Mouse (Mus musculus): ENCODE results near the gene Gapdh. TPM values are rescaled to one million over a fixed set of nuclear protein-coding genes. Genes with fewer than 3 reads are reported as not detected.

Gapdh gene
- polyA plus RNA-seq, 1 experiment from 2014 or later, result 1,606 TPM

DNA sequence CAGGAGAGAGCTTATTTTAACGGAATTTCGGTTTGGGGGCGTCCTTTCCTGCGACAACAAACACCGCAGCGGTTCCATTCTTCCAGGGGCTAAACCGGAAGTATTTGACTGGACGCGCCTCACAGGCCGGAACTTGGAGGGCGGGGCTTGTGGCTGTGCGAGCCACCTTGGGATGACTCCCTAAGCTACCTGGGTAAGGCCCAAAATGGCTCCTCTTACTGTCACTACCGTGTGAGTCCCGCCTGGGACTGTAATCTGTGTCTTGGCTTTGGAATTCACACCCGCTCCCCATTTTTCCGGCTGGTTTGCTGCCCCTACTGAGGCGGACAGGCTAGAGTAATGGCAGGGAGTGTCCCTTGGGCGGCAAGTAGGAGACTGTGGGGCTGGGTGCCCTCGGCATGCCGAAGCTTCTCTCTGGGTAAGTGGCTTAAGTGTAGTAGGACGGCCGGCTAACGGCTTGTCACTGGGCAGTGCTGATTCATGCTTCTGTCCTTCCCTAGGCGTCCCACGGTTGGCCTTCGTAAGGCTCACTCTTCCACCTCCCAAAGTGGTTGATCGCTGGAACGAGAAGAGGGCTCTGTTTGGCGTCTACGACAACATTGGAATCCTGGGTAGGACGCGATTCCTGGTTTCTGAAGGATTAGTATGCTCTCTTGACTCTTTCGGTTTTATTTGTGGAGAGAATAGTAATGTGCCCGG is 25.9 kb upstream of the Gapdh start:
- H3K4me2 ChIP-seq (replicated peaks), result peak overlapping the region; percentile 78
- WGBS, result under 1% methylated on average over 34 of the region's 34 CpGs
- H3K4me1 ChIP-seq, result peaks cover 5% of the 10 kb centered on the region

DNA sequence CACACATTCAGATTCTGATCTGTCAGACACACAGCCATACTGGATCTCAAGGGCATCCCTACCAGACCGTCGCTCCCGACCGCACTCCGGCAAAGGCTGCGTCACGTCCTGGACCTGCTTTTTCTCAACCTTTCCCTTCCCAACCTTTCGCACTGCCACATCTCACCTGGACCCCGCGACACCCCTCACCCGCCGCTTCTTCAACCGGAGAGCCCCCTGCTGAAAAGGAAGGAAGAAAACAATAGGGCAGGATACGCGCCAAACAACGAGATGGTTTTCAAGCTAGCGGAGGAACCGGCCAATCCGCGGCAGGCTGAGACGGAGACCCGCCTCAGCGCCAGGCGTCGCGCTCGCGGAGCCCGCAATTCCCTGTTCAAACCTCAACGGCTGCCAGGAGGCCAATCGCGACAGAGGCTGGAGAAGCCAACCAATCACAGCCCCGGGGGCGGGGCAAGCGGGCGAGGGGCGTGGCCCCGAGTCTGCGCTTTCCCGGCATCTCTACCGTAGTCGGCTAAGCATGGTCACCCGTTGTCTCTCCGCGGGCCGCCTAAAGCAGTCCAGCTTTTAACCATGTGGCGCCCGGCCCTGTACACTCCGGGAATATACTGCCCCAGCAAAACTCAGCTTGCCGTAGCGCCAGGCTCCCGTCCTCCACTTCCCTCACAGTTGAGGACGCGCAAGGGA is 25.2 kb upstream of the Gapdh start, which contains the start of the genes Ncapd2 and Mrpl51:
Gene Ncapd2 (minus strand): TSS at position 370 of the 684 bp plus-strand sequence.
Gene Mrpl51 (plus strand): TSS at position 470 of the 684 bp plus-strand sequence.
- H3K27me3 ChIP-seq, result no peaks in the 10 kb centered on the region
- no peaks in the 10 kb centered on the region for H3K9me3 ChIP-seq (replicated peaks)
- H3K27ac ChIP-seq (replicated peaks), result peak within 1 kb of the TSS; percentile 100
- H3K36me3 ChIP-seq, result peaks cover 47% of the 10 kb centered on the region
- H3K4me3 ChIP-seq (replicated peaks), result peak within 1 kb of the TSS; percentile 80
- WGBS, result under 1% methylated on average over 54 of the region's 54 CpGs
- peak within 1 kb of the TSS; percentile 65 for H3K9ac ChIP-seq
- H3K4me2 ChIP-seq (replicated peaks), result peak within 1 kb of the TSS; percentile 78
- peaks cover 5% of the 10 kb centered on the region for H3K4me1 ChIP-seq
- peak; percentile 96 for ATAC-seq (ENCODE audit: insufficient number of reproducible peaks, low FRiP score, low TSS enrichment, low read depth)

More for the DNA sequence above, 25.9 kb upstream of the Gapdh start:
- peak overlapping the region; percentile 80 for H3K4me3 ChIP-seq (replicated peaks)
- no peaks in the 10 kb centered on the region for H3K27me3 ChIP-seq
- peaks cover 40% of the 10 kb centered on the region for H3K36me3 ChIP-seq
- H3K9me3 ChIP-seq (replicated peaks), result no peaks in the 10 kb centered on the region
- peak; percentile 92 for ATAC-seq (ENCODE audit: insufficient number of reproducible peaks, low FRiP score, low TSS enrichment, low read depth)
- H3K27ac ChIP-seq (replicated peaks), result peak overlapping the region; percentile 100
- H3K9ac ChIP-seq, result peak overlapping the region; percentile 65

DNA sequence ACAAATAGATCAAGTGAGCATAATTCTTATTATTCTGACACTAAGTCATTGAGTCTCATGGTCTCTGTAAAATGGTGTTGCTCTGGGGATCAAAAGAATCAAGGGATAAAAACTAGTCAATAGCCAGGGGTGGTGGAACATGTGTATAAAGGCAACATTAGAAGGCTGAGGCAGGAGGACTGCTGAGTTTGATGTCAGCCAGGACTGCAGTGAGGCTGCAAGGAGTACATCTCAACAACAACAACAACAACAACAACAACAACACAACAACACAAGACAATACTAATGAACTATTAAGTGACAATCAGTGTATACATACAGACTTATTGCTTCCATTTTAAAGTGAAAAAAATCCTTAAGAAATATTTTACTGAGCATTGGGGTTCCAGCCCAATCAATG is 24.5 kb upstream of the Gapdh start:
- H3K9ac ChIP-seq, result peak overlapping the region; percentile 64
- H3K4me2 ChIP-seq (replicated peaks), result peak overlapping the region; percentile 78
- no peak for ATAC-seq (ENCODE audit: insufficient number of reproducible peaks, low FRiP score, low TSS enrichment, low read depth)
- H3K27me3 ChIP-seq, result no peaks in the 10 kb centered on the region
- peak overlapping the region; percentile 100 for H3K27ac ChIP-seq (replicated peaks)
- no peaks in the 10 kb centered on the region for H3K9me3 ChIP-seq (replicated peaks)
- H3K4me3 ChIP-seq (replicated peaks), result peak overlapping the region; percentile 80
- peaks cover 53% of the 10 kb centered on the region for H3K36me3 ChIP-seq
- H3K4me1 ChIP-seq, result peaks cover 5% of the 10 kb centered on the region

DNA sequence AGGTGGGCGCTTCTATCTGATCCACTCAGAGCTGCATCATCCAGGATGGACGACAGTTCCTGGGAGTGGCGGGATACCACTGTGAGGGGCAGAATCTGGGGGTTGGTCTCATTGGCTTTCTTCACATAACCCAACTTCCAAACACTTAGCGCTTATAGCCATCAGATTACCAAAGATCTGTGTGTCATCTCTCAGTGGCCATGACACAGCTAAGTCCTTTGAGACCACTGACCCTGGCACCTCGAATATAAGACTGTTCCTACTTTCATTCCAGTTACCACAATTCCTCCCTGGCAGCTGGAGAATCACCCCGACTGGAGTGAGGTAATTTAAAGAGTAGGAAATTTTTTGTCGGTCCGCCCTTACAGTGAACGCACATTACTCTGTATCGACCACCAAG is 19.9 kb upstream of the Gapdh start:
- WGBS, result 93% methylated on average over 10 of the region's 10 CpGs
- H3K4me1 ChIP-seq, result no peaks in the 10 kb centered on the region
- no peak overlapping the region for H3K27ac ChIP-seq (replicated peaks)
- no peak overlapping the region for H3K4me3 ChIP-seq (replicated peaks)
- H3K9ac ChIP-seq, result no peak overlapping the region
- no peaks in the 10 kb centered on the region for H3K9me3 ChIP-seq (replicated peaks)
- no peaks in the 10 kb centered on the region for H3K27me3 ChIP-seq
- H3K4me2 ChIP-seq (replicated peaks), result no peak overlapping the region
- peaks cover 77% of the 10 kb centered on the region for H3K36me3 ChIP-seq
- no peak for ATAC-seq (ENCODE audit: insufficient number of reproducible peaks, low FRiP score, low TSS enrichment, low read depth)

DNA sequence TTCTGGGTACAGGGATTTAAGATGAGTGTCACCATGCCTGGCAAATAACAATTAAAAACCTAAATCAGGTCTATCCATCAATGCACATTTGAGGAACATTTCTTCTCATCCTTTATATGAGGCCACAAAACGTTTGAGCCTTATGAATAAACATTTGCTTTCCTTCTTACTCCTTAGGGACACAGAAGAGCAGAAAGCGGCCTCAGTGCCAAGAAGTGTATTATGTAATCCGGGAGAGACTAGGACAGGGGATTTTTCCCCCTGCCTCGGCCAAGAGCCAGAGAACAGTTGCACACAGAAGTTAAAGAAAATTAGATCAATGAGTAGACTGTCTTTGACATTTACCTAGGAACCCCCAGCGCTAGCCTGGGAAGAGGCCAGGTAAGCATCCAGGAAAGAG is 15.9 kb upstream of the Gapdh start:
- no peak for ATAC-seq (ENCODE audit: insufficient number of reproducible peaks, low FRiP score, low TSS enrichment, low read depth)
- WGBS, result 79% methylated on average over 5 of the region's 5 CpGs
- peaks cover 93% of the 10 kb centered on the region for H3K36me3 ChIP-seq
- H3K27ac ChIP-seq (replicated peaks), result no peak overlapping the region
- no peak overlapping the region for H3K9ac ChIP-seq
- no peak overlapping the region for H3K4me3 ChIP-seq (replicated peaks)
- no peaks in the 10 kb centered on the region for H3K27me3 ChIP-seq
- no peaks in the 10 kb centered on the region for H3K4me1 ChIP-seq
- no peak overlapping the region for H3K4me2 ChIP-seq (replicated peaks)
- H3K9me3 ChIP-seq (replicated peaks), result no peaks in the 10 kb centered on the region

DNA sequence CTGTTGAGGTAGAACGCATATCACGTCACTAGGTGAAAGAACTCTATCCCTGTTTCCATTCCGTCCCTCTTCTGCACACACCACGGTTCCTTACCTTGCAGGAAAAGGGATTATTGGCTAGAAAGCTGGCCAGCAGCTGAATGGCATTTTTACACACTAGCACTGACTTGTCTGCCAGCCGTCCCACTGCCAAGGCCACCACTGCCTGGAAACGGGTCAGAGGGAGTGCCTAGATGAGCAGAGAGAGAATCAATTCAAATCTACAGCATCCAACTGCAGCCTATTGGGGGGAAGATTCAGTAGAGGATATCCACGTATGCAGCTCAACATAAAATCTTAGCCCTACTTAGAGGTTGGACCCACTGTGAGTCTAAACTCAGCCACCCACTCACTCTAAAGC is 13.3 kb upstream of the Gapdh start:
- no peak overlapping the region for H3K27ac ChIP-seq (replicated peaks)
- no peaks in the 10 kb centered on the region for H3K9me3 ChIP-seq (replicated peaks)
- WGBS, result 92% methylated on average over 7 of the region's 7 CpGs
- no peak overlapping the region for H3K9ac ChIP-seq
- H3K4me3 ChIP-seq (replicated peaks), result no peak overlapping the region
- H3K27me3 ChIP-seq, result no peaks in the 10 kb centered on the region
- no peak overlapping the region for H3K4me2 ChIP-seq (replicated peaks)
- H3K4me1 ChIP-seq, result no peaks in the 10 kb centered on the region
- peaks cover 93% of the 10 kb centered on the region for H3K36me3 ChIP-seq
- ATAC-seq (ENCODE audit: insufficient number of reproducible peaks, low FRiP score, low TSS enrichment, low read depth), result no peak

DNA sequence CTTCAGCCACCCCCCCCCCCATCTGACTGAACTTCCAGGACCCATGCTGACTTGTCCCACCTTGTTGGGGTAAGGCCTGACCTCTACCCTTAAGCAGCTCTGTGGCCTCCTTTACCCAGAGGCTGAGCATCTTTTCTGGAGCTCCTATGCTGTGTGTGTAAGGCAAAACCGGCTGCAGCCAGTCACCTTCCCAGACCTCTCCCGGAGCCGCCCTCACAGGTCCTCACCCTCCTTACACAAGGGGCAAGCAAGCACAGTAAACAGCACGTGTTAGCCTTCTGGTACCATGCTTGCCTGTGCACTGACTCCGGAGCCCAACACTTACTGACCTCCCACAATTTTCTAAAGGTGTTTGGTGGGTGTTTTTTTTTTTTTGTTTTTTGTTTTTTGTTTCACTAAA is 9.2 kb upstream of the Gapdh start:
- ATAC-seq (ENCODE audit: insufficient number of reproducible peaks, low FRiP score, low TSS enrichment, low read depth), result no peak
- no peaks in the 10 kb centered on the region for H3K9me3 ChIP-seq (replicated peaks)
- no peaks in the 10 kb centered on the region for H3K27me3 ChIP-seq
- no peak overlapping the region for H3K9ac ChIP-seq
- H3K36me3 ChIP-seq, result peaks cover 97% of the 10 kb centered on the region
- H3K4me3 ChIP-seq (replicated peaks), result no peak overlapping the region
- H3K4me2 ChIP-seq (replicated peaks), result no peak overlapping the region
- H3K27ac ChIP-seq (replicated peaks), result no peak overlapping the region
- whole genome bisulfite sequencing, result 89% methylated on average over 5 of the region's 5 CpGs
- H3K4me1 ChIP-seq, result no peaks in the 10 kb centered on the region

DNA sequence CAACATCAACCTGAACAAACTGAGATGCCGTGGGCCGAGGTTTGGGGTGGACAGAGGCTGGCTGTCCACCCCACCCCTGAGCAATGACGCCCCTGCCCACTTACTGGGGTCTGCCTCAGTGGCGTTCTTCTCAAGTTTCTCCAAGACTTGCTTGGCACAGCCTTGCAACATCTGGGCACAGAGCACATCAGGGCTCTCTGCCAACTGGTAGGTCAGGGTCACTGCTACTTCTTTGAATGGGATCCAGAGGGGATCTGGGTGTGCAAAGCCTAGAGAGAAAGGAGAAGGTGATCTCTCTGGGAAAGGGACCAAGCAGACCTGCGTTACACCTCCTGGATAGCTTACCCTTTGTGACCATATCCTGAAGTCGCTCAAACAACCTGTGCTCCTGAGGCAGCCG is 7.0 kb upstream of the Gapdh start:
- H3K4me1 ChIP-seq, result no peaks in the 10 kb centered on the region
- H3K27ac ChIP-seq (replicated peaks), result no peak overlapping the region
- ATAC-seq (ENCODE audit: insufficient number of reproducible peaks, low FRiP score, low TSS enrichment, low read depth), result no peak
- H3K9me3 ChIP-seq (replicated peaks), result no peaks in the 10 kb centered on the region
- no peak overlapping the region for H3K9ac ChIP-seq
- no peak overlapping the region for H3K4me2 ChIP-seq (replicated peaks)
- H3K4me3 ChIP-seq (replicated peaks), result no peak overlapping the region
- WGBS, result 92% methylated on average over 7 of the region's 7 CpGs
- peaks cover 100% of the 10 kb centered on the region for H3K36me3 ChIP-seq
- H3K27me3 ChIP-seq, result no peaks in the 10 kb centered on the region

DNA sequence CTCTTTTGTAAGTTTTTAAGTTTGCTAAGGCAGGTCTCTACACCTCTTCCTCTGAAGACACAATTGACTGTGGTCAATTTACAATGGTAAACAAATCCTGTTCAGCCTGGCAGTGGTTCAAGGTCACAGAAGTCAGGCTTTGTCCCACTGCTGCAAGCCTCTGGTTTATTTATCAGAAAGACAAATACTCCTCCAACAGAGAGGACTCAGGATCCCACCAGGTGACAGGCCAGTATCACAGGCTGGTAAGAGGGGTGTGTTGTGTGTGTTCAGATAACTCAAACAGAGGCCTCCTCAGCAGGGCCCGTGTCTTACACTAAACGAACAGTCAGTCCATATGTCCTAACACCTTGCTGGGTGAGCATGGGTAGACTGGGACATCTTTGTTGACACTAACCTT is 6.2 kb upstream of the Gapdh start:
- Histone ChIP-seq H3K4me3 (replicated peaks) (no peak overlapping the region), H3K4me1 (peaks cover 4% of the 10 kb centered on the region), H3K9ac (no peak overlapping the region), H3K27ac (replicated peaks) (no peak overlapping the region), H3K4me2 (replicated peaks) (no peak overlapping the region), H3K36me3 (peaks cover 98% of the 10 kb centered on the region), H3K27me3 (no peaks in the 10 kb centered on the region), H3K9me3 (replicated peaks) (no peaks in the 10 kb centered on the region)
- 74% methylated on average over 2 of the region's 2 CpGs for WGBS
- ATAC-seq (ENCODE audit: insufficient number of reproducible peaks, low FRiP score, low TSS enrichment, low read depth), result no peak

DNA sequence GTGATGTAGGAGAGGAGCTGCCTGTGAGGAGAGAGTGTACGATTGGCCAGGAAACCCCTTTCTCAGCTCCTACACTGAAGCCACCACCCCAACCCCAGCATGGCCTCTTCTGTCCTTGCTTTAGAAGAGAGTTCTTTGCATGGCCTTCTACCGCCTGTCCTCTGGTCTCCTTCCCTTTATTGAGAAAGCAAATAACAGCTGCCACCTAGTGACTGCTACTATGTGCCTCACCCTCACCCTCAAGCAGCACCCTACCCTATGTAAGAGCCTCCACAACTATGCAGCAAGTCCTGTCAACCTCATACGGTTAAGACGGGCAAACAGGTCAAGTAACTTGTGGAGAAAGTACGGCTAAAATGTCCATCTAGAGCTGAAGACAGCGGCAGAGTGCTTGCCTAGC is 3.9 kb upstream of the Gapdh start:
- Histone ChIP-seq H3K4me3 (replicated peaks) (no peak overlapping the region), H3K27ac (replicated peaks) (no peak overlapping the region), H3K4me1 (peaks cover 21% of the 10 kb centered on the region), H3K4me2 (replicated peaks) (no peak overlapping the region), H3K9ac (no peak overlapping the region), H3K9me3 (replicated peaks) (no peaks in the 10 kb centered on the region), H3K27me3 (no peaks in the 10 kb centered on the region), H3K36me3 (peaks cover 76% of the 10 kb centered on the region)
- WGBS, result 86% methylated on average over 6 of the region's 6 CpGs
- no peak for ATAC-seq (ENCODE audit: insufficient number of reproducible peaks, low FRiP score, low TSS enrichment, low read depth)

DNA sequence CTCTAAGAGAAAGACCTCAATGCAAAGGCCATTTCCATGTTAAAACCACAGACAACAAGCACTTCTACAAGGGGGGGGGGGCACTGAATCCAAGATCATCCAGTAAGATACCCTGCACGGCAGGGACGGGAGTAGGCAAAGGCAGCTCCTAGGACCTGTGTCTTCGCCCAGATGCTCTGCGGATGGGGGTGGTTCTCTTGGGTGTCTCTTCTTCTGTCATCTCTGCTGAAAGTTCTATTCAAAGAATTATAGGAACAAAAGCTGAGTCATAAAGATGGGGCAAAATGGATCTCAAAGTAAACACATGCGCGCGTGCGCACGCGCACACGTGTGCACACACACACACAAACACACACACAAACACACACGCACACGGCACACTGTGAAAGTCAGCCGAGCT is 1.8 kb upstream of the Gapdh start:
- Histone ChIP-seq H3K36me3 (peaks cover 64% of the 10 kb centered on the region), H3K27me3 (no peaks in the 10 kb centered on the region), H3K9me3 (replicated peaks) (no peaks in the 10 kb centered on the region), H3K4me1 (peaks cover 34% of the 10 kb centered on the region), H3K27ac (replicated peaks) (0 out of 2 replicates have a peak overlapping the region, but pooled peaks have one; percentile 94), H3K9ac (no peak overlapping the region), H3K4me2 (replicated peaks) (no peak overlapping the region), H3K4me3 (replicated peaks) (no peak overlapping the region)
- ATAC-seq (ENCODE audit: insufficient number of reproducible peaks, low FRiP score, low TSS enrichment, low read depth), result no peak
- 89% methylated on average over 14 of the region's 14 CpGs for WGBS
